Mouse (Mus musculus) lung, postnatal 10 days (tissue): ENCODE measurements at regions not wholly inside any gene's neighbourhood (a gene's known extent, or its start where the extent isn't known, plus 50 kb on each side); places are given as distances from the start of the nearest gene placed in this dataset.

Source experiments
- DNase-seq: peaks from one replicate; pipeline ENCODE4 v3.0.0; 2021

- DNase-seq, result peak; percentile 56
Measured at GRCm38 (mm10) chr15:25117980-25118379, 295.6 kb downstream of the Basp1 start.

DNA sequence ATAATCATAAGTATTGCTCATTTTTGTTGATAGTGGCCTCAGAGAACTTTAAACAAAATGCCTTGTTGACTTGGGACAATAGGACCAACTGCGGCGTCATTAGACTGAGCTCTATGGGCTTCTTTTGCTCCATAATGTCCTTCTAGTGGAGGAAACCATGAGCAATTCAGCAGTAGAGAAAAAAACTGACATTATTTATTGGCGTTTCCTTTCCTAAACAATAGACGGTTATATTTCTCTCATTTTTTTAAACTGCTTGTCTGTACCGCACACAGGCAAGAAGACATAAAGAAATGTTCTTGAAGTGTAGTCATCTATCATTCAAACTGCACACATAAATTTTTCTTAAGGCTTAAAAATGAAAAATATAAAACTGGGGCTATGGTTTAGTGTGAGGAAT is 310.8 kb downstream of the Basp1 start:
- no peak for DNase-seq

DNA sequence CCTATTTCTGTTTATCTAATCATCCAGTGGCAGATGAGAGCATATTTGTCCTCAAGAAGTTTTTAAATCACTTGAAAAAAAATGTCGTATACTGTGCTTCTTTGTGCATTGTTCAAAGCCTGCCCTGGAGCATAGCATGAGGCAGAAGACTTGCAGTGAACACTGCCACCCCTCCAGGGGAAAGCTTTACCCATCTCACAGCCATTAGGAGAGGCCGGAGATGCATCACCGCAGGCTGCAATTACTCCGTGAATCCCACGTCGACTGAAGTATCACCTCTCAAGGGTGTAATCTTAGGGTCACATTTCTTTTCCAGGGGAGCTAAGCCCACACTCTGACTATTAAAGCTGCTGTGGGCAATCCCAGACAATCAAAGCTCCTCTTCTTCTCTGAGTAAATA is 319.8 kb downstream of the Basp1 start:
- DNase-seq, result no peak

GRCm38 (mm10) chr15:25069701-25070100 is 343.9 kb downstream of the Basp1 start:
- DNase-seq, result no peak

DNA sequence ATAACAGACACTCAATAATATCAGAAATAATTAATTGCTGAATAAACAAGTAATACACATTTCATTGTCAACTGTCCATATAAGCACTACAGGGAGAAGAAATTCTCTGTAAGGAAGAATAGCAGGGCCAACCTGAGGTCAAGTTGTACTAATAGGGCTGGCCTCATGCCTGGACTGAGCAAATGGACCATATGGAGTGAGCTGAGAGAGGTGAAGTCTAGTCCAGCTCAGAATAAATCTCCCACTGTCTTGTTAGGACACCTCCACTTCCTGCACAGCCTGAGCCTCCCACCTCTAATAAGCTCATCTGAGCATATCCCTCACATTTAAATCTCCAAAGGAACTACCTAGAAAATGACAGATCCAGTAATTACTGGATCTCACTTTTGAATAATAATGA is 354.2 kb downstream of the Basp1 start:
- DNase-seq, result no peak

DNA sequence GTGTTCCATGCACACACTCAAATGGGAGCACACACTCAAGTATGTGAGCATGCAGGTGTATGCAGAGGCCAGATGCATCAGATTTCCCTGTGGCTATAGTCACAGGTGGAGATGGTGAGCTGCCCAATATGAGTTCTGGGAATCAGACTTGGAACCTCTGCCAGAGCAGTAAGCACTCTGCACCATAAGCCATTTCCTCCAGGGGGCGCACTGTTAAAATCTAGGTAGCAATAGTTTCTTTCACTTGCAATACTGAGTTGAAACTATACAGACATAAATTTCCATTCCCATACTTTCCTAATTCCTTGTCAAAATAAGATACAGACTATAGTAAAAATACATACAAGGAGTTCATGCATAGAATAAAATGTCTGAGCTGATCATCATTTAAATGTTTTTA is 365.7 kb downstream of the Basp1 start:
- DNase-seq, result peak; percentile 58

DNA sequence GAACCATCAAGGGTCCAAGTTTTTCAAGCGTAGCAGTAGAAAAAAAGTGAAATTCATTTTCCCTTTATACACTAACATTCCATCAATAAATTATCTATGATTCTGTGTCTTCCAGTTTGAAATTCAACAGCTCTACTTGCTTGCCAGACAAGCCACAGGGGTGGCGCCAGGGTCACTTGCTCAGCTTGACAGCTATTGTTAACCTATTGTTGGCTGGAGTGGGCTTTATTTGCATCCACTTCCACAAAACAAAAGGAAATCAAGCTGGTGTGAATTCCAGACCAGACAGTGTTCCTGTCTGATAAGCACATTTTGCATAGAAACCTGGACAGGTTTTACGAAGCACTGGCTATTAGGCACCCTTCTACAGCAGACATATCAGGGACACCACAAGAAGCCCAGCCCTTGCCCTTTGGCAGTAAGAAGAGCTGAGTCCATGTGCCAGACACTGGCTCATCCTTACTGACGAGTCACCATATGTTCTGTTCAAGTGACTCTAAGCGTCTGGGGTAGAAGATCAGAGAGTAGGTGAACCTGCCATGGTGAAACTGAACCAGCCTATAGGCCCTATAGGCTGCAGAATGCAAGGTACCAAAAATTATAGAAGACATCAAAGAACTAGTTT is 366.9 kb downstream of the Basp1 start:
- DNase-seq, result no peak

DNA sequence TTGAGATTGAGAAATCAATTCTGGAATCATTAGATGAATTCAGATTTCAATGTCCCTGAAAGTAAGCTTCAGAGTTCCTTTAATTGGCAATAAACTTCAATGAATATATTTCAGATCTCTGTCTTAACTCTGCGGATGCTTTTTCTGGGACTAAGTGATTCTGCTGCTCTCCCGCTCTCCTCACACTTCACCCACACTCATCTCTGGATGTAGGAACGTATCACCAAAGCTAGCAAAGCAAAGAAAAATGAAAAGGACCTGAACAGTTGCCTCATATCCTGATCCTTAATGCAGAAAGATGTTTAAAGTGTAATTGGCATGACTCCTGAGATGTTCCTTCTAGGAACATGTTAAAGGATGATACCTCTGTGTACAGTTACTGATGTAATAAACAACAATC is 377.3 kb downstream of the Basp1 start:
- DNase-seq, result no peak

DNA sequence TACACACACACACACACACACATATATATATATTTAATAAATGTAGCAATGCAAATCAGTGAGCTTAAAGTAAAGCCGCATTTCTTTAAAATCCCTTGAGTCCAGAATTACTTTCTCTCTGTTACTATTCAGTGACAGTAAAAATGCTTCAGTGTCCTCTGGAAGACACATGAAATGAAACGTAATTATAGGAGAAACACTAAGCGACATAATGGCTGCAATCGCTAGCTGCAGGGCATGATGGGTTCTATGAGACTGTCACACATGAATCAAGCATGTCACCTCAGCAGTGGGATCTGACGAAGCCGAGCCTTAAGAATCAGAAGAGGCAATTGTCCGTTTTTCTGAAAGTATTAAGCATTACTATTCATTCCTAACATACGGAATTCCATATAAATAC is 385.7 kb downstream of the Basp1 start:
- no peak for DNase-seq

DNA sequence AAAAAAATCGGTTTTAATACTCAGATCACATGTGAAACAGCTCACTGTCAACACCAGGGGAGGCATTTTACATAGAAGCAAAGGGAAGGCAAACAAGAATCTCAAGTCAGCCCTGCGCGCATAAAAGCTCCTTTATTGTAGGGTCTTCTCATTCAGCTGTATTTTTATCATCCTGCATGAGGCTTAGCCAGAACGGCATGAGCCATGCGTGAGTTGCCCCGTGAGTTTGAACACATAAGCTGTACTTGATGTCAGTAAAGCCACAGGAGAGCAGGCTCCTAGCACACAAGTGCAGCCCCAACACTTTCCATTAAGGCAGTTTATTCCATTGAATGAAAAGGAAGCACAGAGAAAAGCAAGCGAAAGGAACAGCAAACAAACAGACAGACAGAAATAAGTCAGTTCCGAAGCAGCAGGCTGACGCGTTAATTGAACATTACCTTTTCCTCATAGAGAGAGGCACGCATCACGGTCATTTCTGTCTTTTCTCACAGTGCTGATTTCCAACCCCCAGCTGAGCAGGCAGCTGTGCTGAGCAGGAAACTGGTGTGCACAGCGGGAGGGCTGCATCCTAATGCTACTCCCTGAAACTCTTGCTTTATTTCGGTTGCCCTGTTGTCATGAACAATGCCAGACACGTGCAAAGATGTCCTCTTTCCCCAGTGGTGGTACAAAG is 386.6 kb downstream of the Basp1 start:
- DNase-seq, result no peak

GRCm38 (mm10) chr15:25026351-25026750 is 387.2 kb downstream of the Basp1 start:
- DNase-seq, result no peak

- no peak for DNase-seq
Measured at GRCm38 (mm10) chr15:25020916-25021315, 392.6 kb downstream of the Basp1 start.

GRCm38 (mm10) chr15:25019352-25019941 is 394.1 kb downstream of the Basp1 start:
- no peak for DNase-seq

GRCm38 (mm10) chr15:25018937-25019336 is 394.6 kb downstream of the Basp1 start:
- no peak for DNase-seq

DNA sequence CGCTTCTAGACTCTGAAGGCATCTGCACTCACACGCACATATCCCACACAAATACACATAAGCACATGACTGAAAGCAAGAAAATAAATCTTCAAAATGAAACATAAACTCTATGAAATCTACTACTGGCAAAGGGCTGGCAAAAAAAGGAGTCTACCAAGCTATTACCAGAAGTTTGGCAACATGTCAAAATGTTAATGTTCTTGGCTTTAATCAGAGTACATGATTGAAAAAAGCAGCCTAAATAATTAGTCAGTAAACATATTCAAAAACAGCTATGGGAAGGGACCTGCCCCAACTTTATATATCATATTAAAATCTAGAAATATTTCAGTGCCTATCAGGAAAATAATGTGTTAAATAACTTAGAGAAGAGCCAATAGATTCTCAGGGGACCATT is 405.8 kb downstream of the Basp1 start:
- DNase-seq, result no peak

DNA sequence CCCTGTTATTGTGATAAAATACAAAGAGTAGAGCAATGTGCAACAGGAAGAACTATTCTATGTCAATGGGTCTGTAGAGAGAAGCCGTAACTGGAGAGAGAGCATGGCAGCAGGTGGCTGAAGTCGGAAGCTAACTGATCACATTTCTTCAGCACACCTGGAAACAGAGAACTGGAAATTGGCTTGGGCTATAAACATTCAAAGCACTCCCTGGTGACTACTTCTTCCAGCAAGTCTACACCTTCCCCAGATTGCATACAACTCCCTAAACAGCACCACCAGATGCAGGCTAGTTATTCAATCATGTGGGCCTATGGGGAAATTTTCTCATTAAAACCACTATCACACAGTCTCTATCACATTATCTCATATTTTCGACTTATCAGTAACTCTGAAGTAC is 413.4 kb downstream of the Basp1 start:
- DNase-seq, result no peak

DNA sequence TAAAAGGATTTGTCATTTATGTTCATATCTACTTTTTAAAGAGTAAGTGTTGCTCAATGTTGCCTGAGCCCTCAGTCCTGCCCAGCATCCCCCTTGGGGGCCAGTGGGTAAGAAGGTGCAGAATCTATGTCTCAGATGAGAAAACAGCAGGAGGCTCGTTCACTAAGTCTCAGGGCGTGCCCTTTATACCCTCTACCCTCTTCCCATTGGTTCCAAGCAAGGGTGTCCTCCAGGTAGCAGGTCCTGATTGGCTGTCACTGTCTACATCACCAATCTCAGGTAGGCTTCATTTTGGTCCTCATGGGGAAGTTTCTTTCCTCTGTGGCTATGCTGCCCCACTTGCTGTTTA is 420.3 kb downstream of the Basp1 start:
- no peak for DNase-seq

DNA sequence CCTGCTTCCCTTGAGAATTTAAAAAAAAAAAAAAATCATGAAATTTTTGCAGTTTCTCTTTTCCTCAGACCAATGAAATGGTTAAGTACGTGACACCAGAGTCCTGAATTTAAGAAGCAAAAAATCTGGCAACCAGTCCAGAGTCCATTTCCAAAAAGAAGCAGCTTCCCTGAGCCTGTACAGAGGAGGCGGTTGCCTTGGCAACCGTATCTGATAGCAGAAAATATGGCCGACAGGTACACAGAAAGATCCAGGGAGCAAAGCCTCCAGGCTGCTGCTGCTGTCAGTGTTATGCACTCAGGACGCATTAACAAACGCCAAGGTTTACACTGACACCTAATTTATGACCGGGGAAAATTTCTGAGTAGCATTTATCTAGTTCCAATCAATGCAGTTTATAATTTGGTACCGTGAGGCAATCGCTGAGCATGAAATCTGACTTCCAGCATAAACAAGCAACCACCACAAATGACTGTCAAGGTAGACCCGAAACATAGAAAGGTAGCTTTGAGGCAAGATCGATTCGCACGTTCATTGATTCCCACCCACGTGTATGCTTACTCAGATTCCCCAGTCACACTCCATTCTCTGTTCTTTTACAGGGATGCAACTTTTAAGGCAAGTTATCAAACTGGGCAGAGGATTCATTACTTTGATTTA is 420.8 kb downstream of the Basp1 start:
- no peak for DNase-seq

DNA sequence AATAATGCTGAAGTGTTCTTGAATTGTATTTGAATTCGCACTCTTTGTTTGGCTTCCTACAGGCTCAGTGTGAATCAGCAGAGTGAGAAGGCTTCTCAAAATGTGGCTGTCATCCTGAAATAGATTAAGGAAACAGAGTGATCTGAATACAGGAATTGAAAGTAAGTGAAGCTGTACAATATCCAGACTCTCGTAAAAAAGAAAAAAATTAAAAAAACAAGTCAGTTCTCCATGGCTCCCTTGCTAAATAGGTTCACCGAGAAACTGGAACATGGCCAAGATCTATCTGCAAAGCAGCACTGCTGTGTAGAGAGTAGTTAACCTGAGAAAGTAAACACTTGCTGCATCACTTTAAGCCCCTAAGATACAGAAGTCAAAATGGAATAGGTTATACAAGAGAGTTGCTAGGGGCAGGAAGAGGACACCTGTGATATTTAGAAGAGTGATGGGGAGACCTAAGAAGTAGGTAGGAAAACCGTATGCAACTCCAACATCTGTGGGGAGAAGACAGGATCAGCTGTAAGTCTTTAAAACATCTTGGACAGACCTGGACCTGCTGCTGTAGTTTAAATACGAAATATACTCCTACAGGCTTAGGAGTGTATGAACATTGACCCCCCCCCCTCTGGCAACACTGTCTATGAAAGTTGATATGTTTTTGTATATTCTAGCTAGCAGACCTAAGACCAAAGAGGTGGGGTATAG is 423.3 kb downstream of the Basp1 start:
- no peak for DNase-seq

GRCm38 (mm10) chr15:24980841-24981240 is 432.7 kb downstream of the Basp1 start:
- DNase-seq, result no peak

- DNase-seq, result no peak
Measured at GRCm38 (mm10) chr15:24972020-24972419, 441.5 kb downstream of the Basp1 start.

DNA sequence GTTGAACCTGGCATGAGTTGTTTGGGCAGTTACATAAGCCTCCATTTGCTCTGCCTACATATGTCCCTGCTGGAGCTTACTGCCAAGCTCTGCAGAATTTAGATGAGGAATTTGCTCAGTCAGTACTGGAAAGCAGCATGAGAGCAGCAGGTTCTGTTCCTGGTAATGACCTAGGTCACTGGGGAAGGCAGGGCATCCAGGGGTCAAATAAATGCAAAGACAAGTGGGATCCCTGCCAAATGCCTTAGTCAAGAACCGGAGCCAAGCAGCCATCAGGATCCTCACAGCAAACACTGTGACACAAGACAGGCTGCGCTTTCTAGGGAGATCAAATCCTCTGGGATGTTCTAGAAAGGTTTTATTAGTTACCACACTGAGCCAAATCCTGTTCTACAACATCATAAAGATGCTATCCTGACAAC is 444.2 kb downstream of the Basp1 start:
- peak; percentile 7 for DNase-seq

GRCm38 (mm10) chr15:24968636-24969317 is 444.8 kb downstream of the Basp1 start:
- no peak for DNase-seq
